Comparison of ENCODE assay signal across 18 mouse cellular contexts in genomic region chr2:19406531-19406930, GRCm38 (mm10). TPM values are rescaled to one million over a fixed set of nuclear protein-coding genes. Genes with fewer than 3 reads are reported as not detected.
A peak's percentile ranks its signal among the peaks of the same experiment; 100 is the strongest.
DNase-seq lines count a peak whose midpoint lies in the region; ATAC-seq lines count a peak whose summit lies in the region.
"Had no signal": no experiment of that assay in that cellular context is flagged by ENCODE, and none has a peak within 500 bp of the region (broad histone marks: within the 10 kb centered on the region; RNA-seq: fewer than 3 reads in every experiment).

No protein-coding gene starts in this region.

- H3K4me2 ChIP-seq in lung, embryonic 15.5 days, result no peak overlapping the region
- no peak overlapping the region for H3K4me2 ChIP-seq in stomach, embryonic 16.5 days (ENCODE audit: low read depth, low read length)
- H3K4me2 ChIP-seq: embryonic facial prominence, embryonic 13.5 days; limb, embryonic 12.5 days had no signal

- H3K4me3 ChIP-seq in lung, embryonic 15.5 days, result no peak overlapping the region
- no peak overlapping the region for H3K4me3 ChIP-seq in stomach, embryonic 16.5 days (replicated peaks; ENCODE audit: low read length)
- H3K4me3 ChIP-seq: embryonic facial prominence, embryonic 13.5 days; limb, embryonic 12.5 days had no signal

- no peaks in the 10 kb centered on the region for H3K4me1 ChIP-seq in lung, embryonic 15.5 days
- no peaks in the 10 kb centered on the region for H3K4me1 ChIP-seq in stomach, embryonic 16.5 days (ENCODE audit: control insufficient read depth, insufficient read depth, low read length)

- ATAC-seq in lung, embryonic 15.5 days (ENCODE audit: borderline replicate concordance, extremely low read depth, low FRiP score, low TSS enrichment), result peak; percentile 71; the same call in 1 of the 2 replicates
- 0 out of 2 replicates have a peak, but pooled peaks have one; percentile 17 for ATAC-seq in stomach, embryonic 16.5 days (ENCODE audit: insufficient read depth, low FRiP score)
- no peak for ATAC-seq in erythroblast, adult 5-6 weeks (replicated peaks; ENCODE audit: low FRiP score, poor library complexity, severe bottlenecking)
- ATAC-seq: forebrain, embryonic 16.5 days; intestine, postnatal 0 days had no signal

- H3K27ac ChIP-seq in lung, embryonic 15.5 days, result no peak overlapping the region
- H3K27ac ChIP-seq in stomach, embryonic 16.5 days (ENCODE audit: low read length), result no peak overlapping the region
- H3K27ac ChIP-seq: embryonic facial prominence, embryonic 13.5 days; limb, embryonic 12.5 days had no signal

- DNase-seq in lung, postnatal 25 days (ENCODE audit: low spot score), result no peak
- DNase-seq in fibroblast of lung, adult 2 months (ENCODE audit: low read depth), result peak; percentile 62
- peak; percentile 52 for DNase-seq in kidney, postnatal 10 days
- DNase-seq in urinary bladder, adult 2 months (ENCODE audit: low spot score), result no peak
- DNase-seq: adrenal gland, postnatal 10 days; cerebellum, postnatal 14 days; gastrocnemius, postnatal 14 days; midbrain, embryonic 14.5 days; right cerebral cortex, adult 18-20 months; thymus, postnatal 36 days had no signal

- H3K27me3 ChIP-seq in lung, embryonic 15.5 days, result no peaks in the 10 kb centered on the region
- H3K27me3 ChIP-seq in stomach, embryonic 16.5 days (ENCODE audit: control insufficient read depth, insufficient read depth, low read length), result no peaks in the 10 kb centered on the region
- H3K27me3 ChIP-seq: embryonic facial prominence, embryonic 13.5 days; limb, embryonic 12.5 days had no signal

- H3K36me3 ChIP-seq in lung, embryonic 15.5 days, result no peaks in the 10 kb centered on the region
- H3K36me3 ChIP-seq in stomach, embryonic 16.5 days (ENCODE audit: control insufficient read depth, insufficient read depth, low read length), result no peaks in the 10 kb centered on the region
- H3K36me3 ChIP-seq: embryonic facial prominence, embryonic 13.5 days; limb, embryonic 12.5 days had no signal

- no peaks in the 10 kb centered on the region for H3K9me3 ChIP-seq in lung, embryonic 15.5 days
- H3K9me3 ChIP-seq in stomach, embryonic 16.5 days (replicated peaks; ENCODE audit: control insufficient read depth, low read length), result no peaks in the 10 kb centered on the region
- H3K9me3 ChIP-seq: embryonic facial prominence, embryonic 13.5 days; limb, embryonic 12.5 days had no signal

- WGBS in lung, embryonic 15.5 days, result 44% methylated on average over 3 of the region's 3 CpGs
- 52% methylated on average over 3 of the region's 3 CpGs for WGBS in stomach, embryonic 16.5 days

- H3K9ac ChIP-seq in lung, embryonic 15.5 days, result no peak overlapping the region
- H3K9ac ChIP-seq in stomach, embryonic 16.5 days (ENCODE audit: low read length), result no peak overlapping the region
- H3K9ac ChIP-seq: embryonic facial prominence, embryonic 13.5 days; limb, embryonic 12.5 days had no signal

RNA-seq across cellular contexts. Expression of gene Msrb2, which starts 35.3 kb away (rescaled TPM):
- polyA plus RNA-seq in lung, embryonic 15.5 days (2015; fragmentation: Nextera tagmentation; extraction: Ambion mirVana), result 31.9 and 32.7 TPM in 2 replicates
- polyA plus RNA-seq in stomach, embryonic 16.5 days (2015; fragmentation: Nextera tagmentation; extraction: Ambion mirVana), result 22.9 and 24.4 TPM in 2 replicates
- total RNA-seq in erythroblast, adult 5-6 weeks (2015; ENCODE audit: low replicate concordance), result 4.6 and 9.8 TPM in 2 replicates
- 5.6 and 34.8 TPM in 2 replicates for total RNA-seq in erythroblast, adult 5-6 weeks (2017; ENCODE audit: low replicate concordance)
- 26.1 and 31.7 TPM in 2 replicates for polyA plus RNA-seq in urinary bladder, adult 2 months (2012; rRNA removed)

RNA-seq across cellular contexts. Expression of gene Ptf1a, which starts 38.9 kb away (rescaled TPM):
- not detected in 2 replicates for polyA plus RNA-seq in lung, embryonic 15.5 days (2015; fragmentation: Nextera tagmentation; extraction: Ambion mirVana)
- 11.5 and 17.1 TPM in 2 replicates for polyA plus RNA-seq in stomach, embryonic 16.5 days (2015; fragmentation: Nextera tagmentation; extraction: Ambion mirVana)
- total RNA-seq in erythroblast, adult 5-6 weeks (2015; ENCODE audit: low replicate concordance), result not detected in 2 replicates
- total RNA-seq in erythroblast, adult 5-6 weeks (2017; ENCODE audit: low replicate concordance), result not detected in 2 replicates
- not detected in 2 replicates for polyA plus RNA-seq in urinary bladder, adult 2 months (2012; rRNA removed)
- total RNA-seq: adrenal gland, postnatal 10 days; gastrocnemius, postnatal 14 days; layer of hippocampus, postnatal 25 days had no signal
- polyA plus RNA-seq: embryonic facial prominence, embryonic 13.5 days; forebrain, embryonic 16.5 days; intestine, postnatal 0 days; limb, embryonic 12.5 days had no signal

Comparison
In these comparisons a context has a peak if more than half of its experiments do, and no peak if none do; other contexts are left out.
1. DNase-seq: peak in fibroblast of lung, adult 2 months (single experiment) and kidney, postnatal 10 days (single experiment); none in lung, postnatal 25 days (single experiment) and urinary bladder, adult 2 months (single experiment).
2. RNA of gene Ptf1a, which starts 38.9 kb away (polyA plus RNA-seq): 11.5 to 17.1 TPM in stomach, embryonic 16.5 days; not detected in lung, embryonic 15.5 days and not detected in urinary bladder, adult 2 months; every median in the first group is over 10 times any median in the second.